Mouse (Mus musculus) stomach, postnatal 0 days (tissue): ENCODE measurements at regions not wholly inside any gene's neighbourhood (a gene's known extent, or its start where the extent isn't known, plus 50 kb on each side); places are given as distances from the start of the nearest gene placed in this dataset.

ENCODE experiments used
- ATAC-seq: fragments of 200-750 bp; cut with Nextera tagmentation; 2 replicates; pipeline ENCODE4 v1.8.0; 2017; ENCODE audit not compliant: low FRiP score, low TSS enrichment
- DNase-seq: peaks from one replicate; pipeline ENCODE4 v3.0.0-alpha.2; 2016; ENCODE audit warnings: low spot score
- H3K27ac ChIP-seq: fragments of 300-500 bp; sonication (generic); replicated peaks from 2 replicates; pipeline ENCODE4 v1.5.1; 2014; ENCODE audit warnings: mild to moderate bottlenecking, control low read depth
- H3K27me3 ChIP-seq: fragments of 300-500 bp; sonication (generic); 2 replicates; pipeline ENCODE4 v1.6.1; 2014; ENCODE audit warnings: low read length; ENCODE audit not compliant: control insufficient read depth, insufficient read depth
- H3K36me3 ChIP-seq: fragments of 300-500 bp; sonication (generic); 2 replicates; pipeline ENCODE4 v1.6.1; 2014; ENCODE audit warnings: low read length, mixed read lengths; ENCODE audit not compliant: control insufficient read depth, insufficient read depth
- H3K4me1 ChIP-seq: fragments of 300-500 bp; sonication (generic); replicated peaks from 2 replicates; pipeline ENCODE4 v1.6.1; 2014; ENCODE audit warnings: antibody characterized with exemption; ENCODE audit not compliant: control insufficient read depth, insufficient read depth
- H3K4me2 ChIP-seq: fragments of 300-500 bp; sonication (generic); replicated peaks from 2 replicates; pipeline ENCODE4 v1.6.1; 2014; ENCODE audit warnings: low read depth, mild to moderate bottlenecking, control low read depth, moderate library complexity
- H3K4me3 ChIP-seq: fragments of 300-500 bp; sonication (generic); 2 replicates; pipeline ENCODE4 v1.5.1; 2014; ENCODE audit warnings: low read depth, low read length, control low read depth
- H3K9ac ChIP-seq: fragments of 300-500 bp; sonication (generic); 2 replicates; pipeline ENCODE4 v1.6.1; 2014; ENCODE audit warnings: mild to moderate bottlenecking, low read length, control low read depth, mixed read lengths
- H3K9me3 ChIP-seq: fragments of 300-500 bp; sonication (generic); 2 replicates; pipeline ENCODE4 v1.6.1; 2016; ENCODE audit warnings: low read length; ENCODE audit not compliant: control insufficient read depth
- CTCF ChIP-seq: IDR thresholded peaks from 2 replicates; pipeline ENCODE4 v1.5.1; 2016; ENCODE audit warnings: antibody characterized with exemption, low read depth, mild to moderate bottlenecking, moderate library complexity
- EP300 ChIP-seq: optimal IDR thresholded peaks from 2 replicates; pipeline ENCODE3; 2016; ENCODE audit warnings: antibody characterized with exemption
- WGBS: fragments of 180-500 bp; shearing (Covaris S2); extraction: QIAGEN DNeasy Blood & Tissue Kit; methylation state at CpG from one replicate; pipeline ENCODE4 v1.1.7; 2014; 5-methylcytosine and 5-hydroxymethylcytosine counted together

DNA sequence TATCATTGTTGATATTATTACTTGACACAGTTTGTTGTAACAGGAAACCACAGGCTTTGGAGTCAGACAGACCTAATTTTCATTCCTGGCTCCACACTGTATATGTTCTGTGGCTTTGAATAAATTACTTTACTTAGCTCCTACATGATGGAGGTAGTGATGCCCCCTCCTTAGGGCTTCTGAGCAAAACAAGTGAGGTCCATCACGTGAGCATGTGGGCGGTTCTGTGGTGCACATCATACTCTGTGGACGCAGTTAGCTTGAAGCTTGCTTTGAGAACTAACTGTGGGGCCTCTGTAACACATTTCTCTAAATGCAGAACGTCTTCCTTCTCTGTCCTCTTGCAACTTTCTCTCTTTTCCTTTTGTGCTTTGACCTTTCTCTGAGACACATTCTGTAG lies 251.4 kb downstream of the Ccdc91 start:
- 74% methylated on average over 4 of the region's 4 CpGs for WGBS
- H3K9ac ChIP-seq: no peak overlapping the region
- DNase-seq: no peak
- H3K4me2 ChIP-seq: no peak overlapping the region
- no peaks in the 10 kb centered on the region for H3K27me3 ChIP-seq
- H3K4me3 ChIP-seq: no peak overlapping the region
- H3K4me1 ChIP-seq: no peaks in the 10 kb centered on the region
- no peak for TF ChIP-seq CTCF
- TF ChIP-seq EP300: no peak
- no peaks in the 10 kb centered on the region for H3K36me3 ChIP-seq
- no peak overlapping the region for H3K27ac ChIP-seq
- no peaks in the 10 kb centered on the region for H3K9me3 ChIP-seq
- no peak for ATAC-seq

DNA sequence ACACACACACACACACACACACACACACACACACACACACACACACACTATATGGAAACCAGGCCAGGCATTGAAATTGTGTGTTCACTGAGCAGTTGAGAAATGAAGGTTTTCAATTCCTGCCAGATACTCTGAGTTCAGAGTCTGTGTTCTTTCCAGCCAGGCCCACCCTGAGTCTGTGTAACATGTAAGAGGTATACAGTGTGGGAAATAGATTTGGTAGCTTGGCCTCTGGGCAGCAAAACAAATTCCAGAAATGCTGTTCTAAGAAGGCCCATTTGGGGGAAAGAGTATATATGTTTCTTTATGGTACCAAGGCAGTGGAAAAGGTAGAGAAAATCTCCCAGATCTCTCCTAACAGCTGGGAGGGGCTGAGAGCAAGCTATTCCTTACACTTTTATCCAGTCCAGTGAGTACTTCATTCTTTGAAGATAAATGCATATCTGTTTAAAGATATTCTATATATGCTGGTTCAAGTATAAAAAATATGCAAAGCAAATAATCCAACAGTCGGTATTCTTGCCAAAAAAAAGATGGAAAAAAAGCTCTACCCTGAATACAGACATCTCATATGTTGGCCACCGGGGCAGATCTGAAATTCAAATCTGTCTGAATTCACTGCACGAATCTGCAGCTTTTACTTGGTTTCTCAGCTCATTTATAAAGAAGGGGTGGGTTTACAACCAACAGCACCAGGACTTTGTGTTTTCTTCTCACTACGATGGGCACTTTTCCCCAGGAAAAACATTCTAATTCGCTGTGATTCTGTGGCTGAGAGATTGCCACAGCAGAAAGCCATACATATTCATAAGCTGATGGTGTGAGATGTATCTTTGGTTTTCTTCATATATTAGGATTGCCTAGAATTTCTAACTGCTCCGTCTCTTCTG lies 252.3 kb downstream of the Ccdc91 start:
- H3K4me3 ChIP-seq: no peak overlapping the region
- H3K27me3 ChIP-seq: no peaks in the 10 kb centered on the region
- no peaks in the 10 kb centered on the region for H3K4me1 ChIP-seq
- ATAC-seq (no peak), DNase-seq (no peak)
- no peaks in the 10 kb centered on the region for H3K36me3 ChIP-seq
- H3K27ac ChIP-seq: no peak overlapping the region
- H3K4me2 ChIP-seq: no peak overlapping the region
- WGBS: 68% methylated on average over 6 of the region's 6 CpGs
- no peaks in the 10 kb centered on the region for H3K9me3 ChIP-seq
- H3K9ac ChIP-seq: no peak overlapping the region
- no peak for TF ChIP-seq EP300

GRCm38 (mm10) chr6:147729721-147730120 lies 254.1 kb downstream of the Ccdc91 start:
- DNase-seq (no peak), ATAC-seq (no peak)
- TF ChIP-seq EP300: no peak
- no peak for TF ChIP-seq CTCF
- Histone ChIP-seq H3K9ac (no peak overlapping the region), H3K4me1 (no peaks in the 10 kb centered on the region), H3K4me3 (no peak overlapping the region), H3K4me2 (no peak overlapping the region), H3K27me3 (no peaks in the 10 kb centered on the region), H3K27ac (no peak overlapping the region), H3K9me3 (no peaks in the 10 kb centered on the region), H3K36me3 (no peaks in the 10 kb centered on the region)

- ATAC-seq (no peak), DNase-seq (no peak)
- TF ChIP-seq CTCF (no peak), EP300 (no peak)
- Histone ChIP-seq H3K9me3 (no peaks in the 10 kb centered on the region), H3K27me3 (no peaks in the 10 kb centered on the region), H3K4me1 (no peaks in the 10 kb centered on the region), H3K36me3 (no peaks in the 10 kb centered on the region), H3K4me2 (no peak overlapping the region), H3K4me3 (no peak overlapping the region), H3K27ac (no peak overlapping the region), H3K9ac (no peak overlapping the region)
- 87% methylated on average over 5 of the region's 5 CpGs for WGBS
These were observed 263.1 kb downstream of the Ccdc91 start for GRCm38 (mm10) chr6:147738621-147739325.

DNA sequence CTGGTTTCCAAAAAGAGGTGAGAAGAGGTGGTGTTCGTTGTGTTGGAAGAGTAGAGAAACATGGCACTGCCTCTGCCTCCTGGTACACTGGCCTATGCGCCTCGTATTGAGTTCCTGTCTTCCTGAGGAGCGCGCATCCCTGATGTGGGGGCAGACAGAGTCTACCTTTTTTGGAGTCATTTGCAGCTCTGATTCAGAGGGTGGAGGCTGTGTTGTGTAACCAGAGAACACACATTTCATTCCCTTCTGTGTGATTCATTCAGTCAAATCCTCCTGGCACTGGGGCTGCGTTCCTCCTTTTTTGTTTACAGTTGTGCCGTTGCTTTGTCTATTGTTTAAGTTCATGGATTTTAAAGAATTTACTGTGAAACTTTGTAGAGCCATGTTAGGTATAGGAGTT lies 265.8 kb downstream of the Ccdc91 start:
- WGBS: 54% methylated on average over 7 of the region's 7 CpGs
- TF ChIP-seq CTCF: no peak
- no peak for TF ChIP-seq EP300

GRCm38 (mm10) chr6:147744081-147744480 lies 268.5 kb downstream of the Ccdc91 start:
- H3K27me3 ChIP-seq: no peaks in the 10 kb centered on the region
- ATAC-seq (no peak), DNase-seq (no peak)
- 35% methylated on average over 3 of the region's 3 CpGs for WGBS
- H3K9me3 ChIP-seq: no peaks in the 10 kb centered on the region
- no peak overlapping the region for H3K4me2 ChIP-seq
- H3K36me3 ChIP-seq: no peaks in the 10 kb centered on the region
- H3K27ac ChIP-seq: no peak overlapping the region
- TF ChIP-seq CTCF: no peak
- TF ChIP-seq EP300: no peak
- H3K9ac ChIP-seq: no peak overlapping the region
- H3K4me3 ChIP-seq: no peak overlapping the region
- H3K4me1 ChIP-seq: no peaks in the 10 kb centered on the region

More for the DNA sequence above, 265.8 kb downstream of the Ccdc91 start:
- Histone ChIP-seq H3K9me3 (no peaks in the 10 kb centered on the region), H3K4me1 (no peaks in the 10 kb centered on the region), H3K27me3 (no peaks in the 10 kb centered on the region), H3K4me3 (no peak overlapping the region), H3K9ac (no peak overlapping the region), H3K27ac (no peak overlapping the region), H3K4me2 (no peak overlapping the region), H3K36me3 (no peaks in the 10 kb centered on the region)
- no peak; the same call in 1 of the 2 replicates for ATAC-seq
- no peak for DNase-seq
